Mouse (Mus musculus) brain, embryonic 14.5 days (tissue): ENCODE data around the gene Olfr520.

Experiments
- CTCF ChIP-seq: fragments of 200-500 bp; IDR thresholded peaks from 2 replicates; pipeline ENCODE4 v1.5.1; 2012; ENCODE audit warnings: inconsistent platforms, mild to moderate bottlenecking, moderate library complexity, borderline replicate concordance; ENCODE audit not compliant: insufficient read depth, insufficient read length; ENCODE audit errors: extremely low read depth
- POLR2A ChIP-seq: fragments of 200-500 bp; IDR thresholded peaks from 2 replicates; pipeline ENCODE4 v1.6.1; 2012; ENCODE audit warnings: mild to moderate bottlenecking, inconsistent platforms, borderline replicate concordance; ENCODE audit not compliant: poor library complexity, insufficient read depth, insufficient read length, severe bottlenecking; ENCODE audit errors: extremely low read depth

- TF ChIP-seq CTCF: no peak
- TF ChIP-seq POLR2A: no peak
Observed at GRCm38 (mm10) chr7:99690819-99691218, 39.3 kb upstream of the Olfr520 start.
